Mouse (Mus musculus) neural tube, embryonic 11.5 days (tissue): ENCODE results near the gene Pkp1. TPM values are rescaled to one million over a fixed set of nuclear protein-coding genes. Genes with fewer than 3 reads are reported as not detected.

Experiments
- ATAC-seq: fragments of 200-750 bp; cut with Nextera tagmentation; 2 replicates; pipeline ENCODE4 v1.8.0; 2017; ENCODE audit warnings: moderate number of reproducible peaks, mild to moderate bottlenecking, moderate TSS enrichment, moderate library complexity; ENCODE audit not compliant: insufficient read depth, low FRiP score, low TSS enrichment
- DNase-seq: peaks from one replicate; pipeline ENCODE4 v3.0.0-alpha.2; 2015; ENCODE audit warnings: low spot score
- H3K27ac ChIP-seq: fragments of 300-500 bp; sonication (generic); 2 replicates; pipeline ENCODE4 v1.5.1; 2014; ENCODE audit warnings: low read depth, mild to moderate bottlenecking, low read length
- H3K27me3 ChIP-seq: fragments of 300-500 bp; sonication (generic); 2 replicates; pipeline ENCODE4 v1.6.1; 2014; ENCODE audit warnings: mild to moderate bottlenecking, low read length, mixed read lengths; ENCODE audit not compliant: control insufficient read depth, insufficient read depth
- H3K36me3 ChIP-seq: fragments of 300-500 bp; sonication (generic); 2 replicates; pipeline ENCODE4 v1.6.1; 2014; ENCODE audit warnings: mild to moderate bottlenecking, low read length, moderate library complexity, mixed read lengths; ENCODE audit not compliant: control insufficient read depth, insufficient read depth
- H3K4me1 ChIP-seq: fragments of 300-500 bp; sonication (generic); 2 replicates; pipeline ENCODE4 v1.6.1; 2014; ENCODE audit warnings: low read length, mixed read lengths; ENCODE audit not compliant: control insufficient read depth, insufficient read depth
- H3K4me2 ChIP-seq: fragments of 300-500 bp; sonication (generic); 2 replicates; pipeline ENCODE4 v1.6.1; 2014; ENCODE audit warnings: low read depth, mild to moderate bottlenecking, moderate library complexity
- H3K4me3 ChIP-seq: fragments of 300-500 bp; sonication (generic); 2 replicates; pipeline ENCODE4 v1.5.1; 2014; ENCODE audit warnings: low read depth, low read length
- H3K9ac ChIP-seq: fragments of 300-500 bp; sonication (generic); 2 replicates; pipeline ENCODE4 v1.6.1; 2014; ENCODE audit warnings: mild to moderate bottlenecking, low read length
- H3K9me3 ChIP-seq: fragments of 300-500 bp; sonication (generic); 2 replicates; pipeline ENCODE4 v1.6.1; 2016; ENCODE audit warnings: low read length; ENCODE audit not compliant: control insufficient read depth
- WGBS: fragments of 180-500 bp; shearing (Covaris S2); extraction: QIAGEN DNeasy Blood & Tissue Kit; methylation state at CpG from one replicate; pipeline ENCODE4 v1.1.7; 2014; 5-methylcytosine and 5-hydroxymethylcytosine counted together
- polyA plus RNA-seq: library from polyadenylated mRNA; unstranded; fragments of >200 nt; fragmentation: Nextera tagmentation; extraction: Ambion mirVana; gene quantifications from 2 replicates; pipeline ENCODE4 v1.2.1, GENCODE M21; 2014

Pkp1 gene
- polyA plus RNA-seq, 1 experiment from 2014 or later, result 0.12 TPM

GRCm38 (mm10) chr1:135865518-135866194 lies 53.4 kb downstream of the Pkp1 start:
- H3K4me1 ChIP-seq, result no peaks in the 10 kb centered on the region
- no peak overlapping the region for H3K4me3 ChIP-seq
- no peak overlapping the region for H3K4me2 ChIP-seq
- H3K9ac ChIP-seq, result no peak overlapping the region
- DNase-seq, result peak; percentile 82
- no peaks in the 10 kb centered on the region for H3K9me3 ChIP-seq
- H3K27ac ChIP-seq, result no peak overlapping the region
- no peaks in the 10 kb centered on the region for H3K36me3 ChIP-seq
- WGBS, result 52% methylated on average over 19 of the region's 19 CpGs
- H3K27me3 ChIP-seq, result no peaks in the 10 kb centered on the region
- ATAC-seq, result peak; percentile 71; the same call in 1 of the 2 replicates

DNA sequence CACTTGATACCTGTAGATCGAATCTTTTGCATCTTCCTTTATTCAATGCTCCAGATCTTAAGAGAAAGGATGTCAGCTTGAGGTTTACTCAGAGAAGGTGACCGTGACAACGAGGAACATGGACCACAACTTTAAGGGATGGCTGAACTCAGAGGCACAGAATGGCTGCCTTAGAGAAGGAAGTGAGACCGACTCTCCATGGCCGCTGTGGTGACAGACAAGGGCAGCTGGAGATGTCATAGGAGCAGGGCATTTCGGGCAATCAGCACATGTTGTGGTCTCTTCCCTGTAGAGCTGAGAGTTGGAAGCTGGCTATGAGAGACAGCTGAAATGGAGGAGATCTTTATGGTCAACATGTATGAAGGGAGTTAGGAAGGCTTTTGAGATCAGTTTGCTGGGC lies 54.2 kb downstream of the Pkp1 start:
- ATAC-seq, result no peak
- H3K27me3 ChIP-seq, result no peaks in the 10 kb centered on the region
- WGBS, result 84% methylated on average over 6 of the region's 6 CpGs
- no peak overlapping the region for H3K4me2 ChIP-seq
- no peak for DNase-seq
- no peaks in the 10 kb centered on the region for H3K9me3 ChIP-seq
- no peaks in the 10 kb centered on the region for H3K4me1 ChIP-seq
- H3K36me3 ChIP-seq, result no peaks in the 10 kb centered on the region
- no peak overlapping the region for H3K4me3 ChIP-seq
- H3K27ac ChIP-seq, result no peak overlapping the region
- H3K9ac ChIP-seq, result no peak overlapping the region

- no peaks in the 10 kb centered on the region for H3K27me3 ChIP-seq
- H3K4me1 ChIP-seq, result no peaks in the 10 kb centered on the region
- no peak overlapping the region for H3K27ac ChIP-seq
- H3K9me3 ChIP-seq, result no peaks in the 10 kb centered on the region
- no peak overlapping the region for H3K4me2 ChIP-seq
- ATAC-seq (no peak), DNase-seq (no peak)
- no peak overlapping the region for H3K4me3 ChIP-seq
- H3K9ac ChIP-seq, result no peak overlapping the region
- WGBS, result 81% methylated on average over 9 of the region's 9 CpGs
- no peaks in the 10 kb centered on the region for H3K36me3 ChIP-seq
These were observed 55.1 kb downstream of the Pkp1 start for GRCm38 (mm10) chr1:135863786-135864335.

- DNase-seq (no peak), ATAC-seq (no peak)
- H3K4me3 ChIP-seq, result no peak overlapping the region
- H3K9ac ChIP-seq, result no peak overlapping the region
- H3K4me2 ChIP-seq, result no peak overlapping the region
- H3K27me3 ChIP-seq, result no peaks in the 10 kb centered on the region
- WGBS, result 82% methylated on average over 5 of the region's 5 CpGs
- no peak overlapping the region for H3K27ac ChIP-seq
- no peaks in the 10 kb centered on the region for H3K36me3 ChIP-seq
- H3K9me3 ChIP-seq, result no peaks in the 10 kb centered on the region
- no peaks in the 10 kb centered on the region for H3K4me1 ChIP-seq
These were observed 56.4 kb downstream of the Pkp1 start for GRCm38 (mm10) chr1:135862561-135862960.

GRCm38 (mm10) chr1:135861980-135862552 lies 56.9 kb downstream of the Pkp1 start:
- Histone ChIP-seq H3K9ac (no peak overlapping the region), H3K4me1 (no peaks in the 10 kb centered on the region), H3K4me3 (no peak overlapping the region), H3K4me2 (no peak overlapping the region), H3K9me3 (no peaks in the 10 kb centered on the region), H3K27me3 (no peaks in the 10 kb centered on the region), H3K36me3 (no peaks in the 10 kb centered on the region), H3K27ac (no peak overlapping the region)
- no peak for ATAC-seq
- 75% methylated on average over 9 of the region's 9 CpGs for WGBS
- no peak for DNase-seq

GRCm38 (mm10) chr1:135861091-135861490 lies 57.9 kb downstream of the Pkp1 start:
- Histone ChIP-seq H3K9me3 (no peaks in the 10 kb centered on the region), H3K9ac (no peak overlapping the region), H3K36me3 (no peaks in the 10 kb centered on the region), H3K27me3 (no peaks in the 10 kb centered on the region), H3K4me3 (no peak overlapping the region), H3K4me2 (no peak overlapping the region), H3K27ac (no peak overlapping the region), H3K4me1 (no peaks in the 10 kb centered on the region)
- DNase-seq, result no peak
- WGBS, result 70% methylated on average over 5 of the region's 5 CpGs
- ATAC-seq, result no peak

- H3K27me3 ChIP-seq, result no peaks in the 10 kb centered on the region
- no peaks in the 10 kb centered on the region for H3K9me3 ChIP-seq
- no peak for ATAC-seq
- H3K27ac ChIP-seq, result no peak overlapping the region
- no peak for DNase-seq
- no peaks in the 10 kb centered on the region for H3K36me3 ChIP-seq
- no peaks in the 10 kb centered on the region for H3K4me1 ChIP-seq
- no peak overlapping the region for H3K4me2 ChIP-seq
- 95% methylated on average over 7 of the region's 7 CpGs for WGBS
- H3K4me3 ChIP-seq, result no peak overlapping the region
- no peak overlapping the region for H3K9ac ChIP-seq
These were observed 60.5 kb downstream of the Pkp1 start for GRCm38 (mm10) chr1:135858533-135858932.

DNA sequence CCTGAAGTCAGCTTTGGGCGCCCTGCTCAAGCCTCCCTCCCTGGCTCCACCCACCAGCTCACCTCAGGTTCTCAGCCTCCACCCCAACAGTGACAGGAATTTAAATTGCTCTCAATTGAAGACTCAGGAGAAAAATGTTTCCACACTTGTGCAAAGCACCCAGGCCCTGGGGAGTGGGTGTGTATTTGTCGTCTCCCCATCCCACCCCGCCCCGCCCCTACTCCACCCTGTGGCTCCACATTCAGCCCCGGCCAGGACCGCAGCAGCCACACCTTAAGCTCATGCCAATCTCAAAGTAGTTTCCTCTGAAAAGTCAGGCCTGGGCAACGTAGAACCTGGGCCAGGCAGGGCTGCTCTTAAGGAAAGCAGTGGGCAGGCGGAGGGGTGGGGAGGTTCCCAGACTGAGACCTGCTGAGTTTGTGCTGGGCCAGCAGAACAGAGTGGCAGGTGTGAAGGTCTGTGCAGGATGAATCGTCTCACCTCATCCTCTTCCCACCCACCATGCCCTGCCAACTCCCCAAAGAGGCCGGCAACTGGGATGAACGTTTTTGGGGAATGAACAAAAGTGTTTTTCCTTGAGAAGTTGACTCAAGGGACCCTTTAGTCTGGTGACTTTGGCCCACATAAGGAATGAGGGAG lies 61.8 kb downstream of the Pkp1 start:
- WGBS, result 53% methylated on average over 11 of the region's 11 CpGs
- no peak overlapping the region for H3K4me2 ChIP-seq
- no peak overlapping the region for H3K4me3 ChIP-seq
- no peaks in the 10 kb centered on the region for H3K36me3 ChIP-seq
- no peaks in the 10 kb centered on the region for H3K9me3 ChIP-seq
- H3K27me3 ChIP-seq, result no peaks in the 10 kb centered on the region
- no peak overlapping the region for H3K27ac ChIP-seq
- ATAC-seq (no peak), DNase-seq (no peak)
- H3K4me1 ChIP-seq, result peaks cover 8% of the 10 kb centered on the region
- no peak overlapping the region for H3K9ac ChIP-seq
